In genomic region chr9:44250445-44250844, GRCm38 (mm10) we compare ENCODE assay signal across 15 mouse cellular contexts. TPM values are rescaled to one million over a fixed set of nuclear protein-coding genes. Genes with fewer than 3 reads are reported as not detected.
A peak's percentile ranks its signal among the peaks of the same experiment; 100 is the strongest.
DNase-seq lines count a peak whose midpoint lies in the region; ATAC-seq and TF ChIP-seq lines count a peak whose summit lies in the region.
"Had no signal": no experiment of that assay in that cellular context is flagged by ENCODE, and none has a peak within 500 bp of the region (broad histone marks: within the 10 kb centered on the region; RNA-seq: fewer than 3 reads in every experiment).

No protein-coding gene starts in this region.

- no peaks in the 10 kb centered on the region for H3K36me3 ChIP-seq in kidney, embryonic 14.5 days (ENCODE audit: control insufficient read depth, insufficient read depth, low read length)
- no peaks in the 10 kb centered on the region for H3K36me3 ChIP-seq in midbrain, embryonic 16.5 days (ENCODE audit: control insufficient read depth, insufficient read depth, low read length)
- H3K36me3 ChIP-seq in midbrain, embryonic 10.5 days = no peaks in the 10 kb centered on the region
- H3K36me3 ChIP-seq in hindbrain, postnatal 0 days (ENCODE audit: insufficient read depth, low read length) = no peaks in the 10 kb centered on the region
- H3K36me3 ChIP-seq: liver, embryonic 13.5 days; midbrain, embryonic 12.5 days; neural tube, embryonic 13.5 days had no signal

- no peak for DNase-seq in kidney, adult 8-10 months
- DNase-seq in midbrain, embryonic 10.5 days (ENCODE audit: low spot score) = no peak
- DNase-seq in hindbrain, postnatal 0 days (ENCODE audit: low spot score) = peak; percentile 47
- no peak for DNase-seq in cerebellum, postnatal 36 days
- DNase-seq: cerebellum, adult 11-12 months; heart, postnatal 14 days; liver, embryonic 13.5 days; right cerebral cortex, adult 18-20 months had no signal

- H3K9ac ChIP-seq in kidney, embryonic 14.5 days (ENCODE audit: low read depth, low read length) = no peak overlapping the region
- H3K9ac ChIP-seq in midbrain, embryonic 16.5 days (ENCODE audit: low read depth, low read length) = no peak overlapping the region
- H3K9ac ChIP-seq in hindbrain, postnatal 0 days (replicated peaks; ENCODE audit: low read length) = no peak overlapping the region
- H3K9ac ChIP-seq: liver, embryonic 13.5 days; midbrain, embryonic 12.5 days; neural tube, embryonic 13.5 days had no signal

- H3K27me3 ChIP-seq in kidney, embryonic 14.5 days (ENCODE audit: control insufficient read depth, insufficient read depth, low read length) = no peaks in the 10 kb centered on the region; the same call in 1 of the 2 replicates
- no peaks in the 10 kb centered on the region; the same call in 1 of the 2 replicates for H3K27me3 ChIP-seq in midbrain, embryonic 16.5 days (ENCODE audit: control insufficient read depth, insufficient read depth, low read depth, low read length)
- H3K27me3 ChIP-seq in midbrain, embryonic 10.5 days (ENCODE audit: low read depth, poor library complexity, severe bottlenecking) = peaks cover 27% of the 10 kb centered on the region
- H3K27me3 ChIP-seq in hindbrain, postnatal 0 days (ENCODE audit: insufficient read depth, low read length) = 0 out of 2 replicates have a peak, but pooled peaks cover 3% of the 10 kb centered on the region
- H3K27me3 ChIP-seq: neural tube, embryonic 13.5 days had no signal

- WGBS in kidney, embryonic 14.5 days = 46% methylated on average over 4 of the region's 4 CpGs
- WGBS in midbrain, embryonic 16.5 days = 44% methylated on average over 4 of the region's 4 CpGs
- 61% methylated on average over 4 of the region's 4 CpGs for WGBS in midbrain, embryonic 10.5 days
- 23% methylated on average over 4 of the region's 4 CpGs for WGBS in hindbrain, postnatal 0 days

- H3K9me3 ChIP-seq in kidney, embryonic 14.5 days (ENCODE audit: control insufficient read depth, low read length) = no peaks in the 10 kb centered on the region
- H3K9me3 ChIP-seq in midbrain, embryonic 16.5 days (replicated peaks; ENCODE audit: control insufficient read depth, low read length, poor library complexity, severe bottlenecking) = no peaks in the 10 kb centered on the region
- no peaks in the 10 kb centered on the region for H3K9me3 ChIP-seq in midbrain, embryonic 10.5 days (replicated peaks)
- no peaks in the 10 kb centered on the region for H3K9me3 ChIP-seq in hindbrain, postnatal 0 days (ENCODE audit: low read length)
- H3K9me3 ChIP-seq: liver, embryonic 13.5 days; midbrain, embryonic 12.5 days; neural tube, embryonic 13.5 days had no signal

- no peak for TF ChIP-seq CTCF in hindbrain, postnatal 0 days (IDR thresholded peaks at IDR 0.05; ENCODE audit: low read depth)

- H3K4me1 ChIP-seq in kidney, embryonic 14.5 days (ENCODE audit: control insufficient read depth, insufficient read depth, low read length) = peaks cover 19% of the 10 kb centered on the region
- H3K4me1 ChIP-seq in midbrain, embryonic 16.5 days (ENCODE audit: control insufficient read depth, insufficient read depth, low read length) = peaks cover 24% of the 10 kb centered on the region
- peaks cover 50% of the 10 kb centered on the region for H3K4me1 ChIP-seq in midbrain, embryonic 10.5 days
- peaks cover 12% of the 10 kb centered on the region for H3K4me1 ChIP-seq in hindbrain, postnatal 0 days (ENCODE audit: insufficient read depth, low read length)

- no peak overlapping the region for H3K27ac ChIP-seq in kidney, embryonic 14.5 days (ENCODE audit: low read depth, low read length)
- no peak overlapping the region for H3K27ac ChIP-seq in midbrain, embryonic 16.5 days (ENCODE audit: low read length)
- no peak overlapping the region for H3K27ac ChIP-seq in midbrain, embryonic 10.5 days (replicated peaks)
- no peak overlapping the region for H3K27ac ChIP-seq in hindbrain, postnatal 0 days
- H3K27ac ChIP-seq: liver, embryonic 13.5 days; midbrain, embryonic 12.5 days; neural tube, embryonic 13.5 days had no signal

- H3K4me2 ChIP-seq in kidney, embryonic 14.5 days (replicated peaks; ENCODE audit: low read depth, low read length) = no peak overlapping the region
- H3K4me2 ChIP-seq in midbrain, embryonic 16.5 days (ENCODE audit: low read length) = no peak overlapping the region
- H3K4me2 ChIP-seq in hindbrain, postnatal 0 days (ENCODE audit: low read depth, low read length) = no peak overlapping the region
- H3K4me2 ChIP-seq: midbrain, embryonic 12.5 days had no signal

- ATAC-seq in kidney, embryonic 14.5 days (ENCODE audit: low FRiP score, low TSS enrichment) = 0 out of 2 replicates have a peak, but pooled peaks have one; percentile 21
- 0 out of 2 replicates have a peak, but pooled peaks have one; percentile 4 for ATAC-seq in midbrain, embryonic 16.5 days
- ATAC-seq in hindbrain, postnatal 0 days = peak; percentile 34; the same call in 1 of the 2 replicates
- ATAC-seq in megakaryocyte-erythroid progenitor cell, adult 5-6 weeks (replicated peaks; ENCODE audit: low FRiP score, low TSS enrichment, poor library complexity, severe bottlenecking) = peak; percentile 45
- no peak for ATAC-seq in erythroid progenitor cell, adult 5-6 weeks (replicated peaks; ENCODE audit: low FRiP score, poor library complexity, severe bottlenecking)

- no peak overlapping the region for H3K4me3 ChIP-seq in kidney, embryonic 14.5 days (ENCODE audit: low read length)
- H3K4me3 ChIP-seq in midbrain, embryonic 16.5 days (ENCODE audit: low read depth, low read length) = no peak overlapping the region
- no peak overlapping the region for H3K4me3 ChIP-seq in midbrain, embryonic 10.5 days
- H3K4me3 ChIP-seq in hindbrain, postnatal 0 days (ENCODE audit: low read length) = no peak overlapping the region
- H3K4me3 ChIP-seq: liver, embryonic 13.5 days; midbrain, embryonic 12.5 days; neural tube, embryonic 13.5 days had no signal

RNA-seq across cellular contexts. Expression of gene Pdzd3, which starts 0.8 kb away (rescaled TPM):
- polyA plus RNA-seq in kidney, embryonic 14.5 days (2014; fragmentation: Nextera tagmentation; extraction: Ambion mirVana) = 1.9 and 4.2 TPM in 2 replicates
- polyA plus RNA-seq in midbrain, embryonic 16.5 days (2015; fragmentation: Nextera tagmentation; extraction: Ambion mirVana) = 0.72 and 0.82 TPM in 2 replicates
- polyA plus RNA-seq in midbrain, embryonic 10.5 days (2016; fragmentation: Nextera tagmentation; extraction: Ambion mirVana) = 0.06 TPM in 1 of 2 replicates, not detected in the other
- 0.31 TPM in 1 of 2 replicates, not detected in the other for total RNA-seq in hindbrain, postnatal 0 days (2014; rRNA removed)
- 0.13 and 0.34 TPM in 2 replicates for polyA plus RNA-seq in hindbrain, postnatal 0 days (2015; fragmentation: Nextera tagmentation; extraction: Ambion mirVana)
- not detected in 2 replicates for total RNA-seq in megakaryocyte-erythroid progenitor cell, adult 5-6 weeks (2014; fragmentation: Nextera tagmentation)
- not detected in 2 replicates for total RNA-seq in megakaryocyte-erythroid progenitor cell, adult 5-6 weeks (2017)
- total RNA-seq in erythroid progenitor cell, adult 5-6 weeks (2015; ENCODE audit: low replicate concordance) = not detected in 2 replicates
- not detected in 2 replicates for total RNA-seq in erythroid progenitor cell, adult 5-6 weeks (2017; ENCODE audit: low replicate concordance)

RNA-seq across cellular contexts. Expression of gene Ccdc153, which starts 10.0 kb away (rescaled TPM):
- not detected in 2 replicates for polyA plus RNA-seq in kidney, embryonic 14.5 days (2014; fragmentation: Nextera tagmentation; extraction: Ambion mirVana)
- polyA plus RNA-seq in midbrain, embryonic 16.5 days (2015; fragmentation: Nextera tagmentation; extraction: Ambion mirVana) = 1.5 TPM in 1 of 2 replicates, not detected in the other
- not detected in 2 replicates for polyA plus RNA-seq in midbrain, embryonic 10.5 days (2016; fragmentation: Nextera tagmentation; extraction: Ambion mirVana)
- total RNA-seq in hindbrain, postnatal 0 days (2014; rRNA removed) = 1.0 TPM in 1 of 2 replicates, not detected in the other
- 2.2 and 2.6 TPM in 2 replicates for polyA plus RNA-seq in hindbrain, postnatal 0 days (2015; fragmentation: Nextera tagmentation; extraction: Ambion mirVana)
- total RNA-seq in megakaryocyte-erythroid progenitor cell, adult 5-6 weeks (2014; fragmentation: Nextera tagmentation) = not detected in 2 replicates
- total RNA-seq in megakaryocyte-erythroid progenitor cell, adult 5-6 weeks (2017) = not detected in 2 replicates
- not detected in 2 replicates for total RNA-seq in erythroid progenitor cell, adult 5-6 weeks (2015; ENCODE audit: low replicate concordance)
- total RNA-seq in erythroid progenitor cell, adult 5-6 weeks (2017; ENCODE audit: low replicate concordance) = not detected in 2 replicates
- polyA plus RNA-seq: large intestine, adult 2 months; liver, embryonic 13.5 days; midbrain, embryonic 12.5 days; neural tube, embryonic 13.5 days had no signal

RNA-seq across cellular contexts. Expression of gene Cbl, which starts 16.6 kb away (rescaled TPM):
- polyA plus RNA-seq in kidney, embryonic 14.5 days (2014; fragmentation: Nextera tagmentation; extraction: Ambion mirVana) = 14.8 and 27.9 TPM in 2 replicates
- polyA plus RNA-seq in midbrain, embryonic 16.5 days (2015; fragmentation: Nextera tagmentation; extraction: Ambion mirVana) = 21.7 and 26.5 TPM in 2 replicates
- polyA plus RNA-seq in midbrain, embryonic 10.5 days (2016; fragmentation: Nextera tagmentation; extraction: Ambion mirVana) = 21.7 and 25.5 TPM in 2 replicates
- 24.2 and 30.5 TPM in 2 replicates for total RNA-seq in hindbrain, postnatal 0 days (2014; rRNA removed)
- 13.2 and 14.3 TPM in 2 replicates for polyA plus RNA-seq in hindbrain, postnatal 0 days (2015; fragmentation: Nextera tagmentation; extraction: Ambion mirVana)
- total RNA-seq in megakaryocyte-erythroid progenitor cell, adult 5-6 weeks (2014; fragmentation: Nextera tagmentation) = 36.5 and 38.8 TPM in 2 replicates
- total RNA-seq in megakaryocyte-erythroid progenitor cell, adult 5-6 weeks (2017) = 8.4 and 39.5 TPM in 2 replicates
- 43.2 TPM in 2 replicates for total RNA-seq in erythroid progenitor cell, adult 5-6 weeks (2015; ENCODE audit: low replicate concordance)
- 16.2 and 21.3 TPM in 2 replicates for total RNA-seq in erythroid progenitor cell, adult 5-6 weeks (2017; ENCODE audit: low replicate concordance)

RNA-seq across cellular contexts. Expression of gene Nlrx1, which starts 18.0 kb away (rescaled TPM):
- 3.2 and 5.6 TPM in 2 replicates for polyA plus RNA-seq in kidney, embryonic 14.5 days (2014; fragmentation: Nextera tagmentation; extraction: Ambion mirVana)
- 5.1 and 6.1 TPM in 2 replicates for polyA plus RNA-seq in midbrain, embryonic 16.5 days (2015; fragmentation: Nextera tagmentation; extraction: Ambion mirVana)
- 2.6 and 2.9 TPM in 2 replicates for polyA plus RNA-seq in midbrain, embryonic 10.5 days (2016; fragmentation: Nextera tagmentation; extraction: Ambion mirVana)
- 5.7 and 12.7 TPM in 2 replicates for total RNA-seq in hindbrain, postnatal 0 days (2014; rRNA removed)
- polyA plus RNA-seq in hindbrain, postnatal 0 days (2015; fragmentation: Nextera tagmentation; extraction: Ambion mirVana) = 5.1 and 6.9 TPM in 2 replicates
- total RNA-seq in megakaryocyte-erythroid progenitor cell, adult 5-6 weeks (2014; fragmentation: Nextera tagmentation) = 1.3 and 1.8 TPM in 2 replicates
- 0.80 and 3.1 TPM in 2 replicates for total RNA-seq in megakaryocyte-erythroid progenitor cell, adult 5-6 weeks (2017)
- 0.84 and 2.5 TPM in 2 replicates for total RNA-seq in erythroid progenitor cell, adult 5-6 weeks (2015; ENCODE audit: low replicate concordance)
- total RNA-seq in erythroid progenitor cell, adult 5-6 weeks (2017; ENCODE audit: low replicate concordance) = 1.2 and 2.6 TPM in 2 replicates

RNA-seq across cellular contexts. Expression of gene Abcg4, which starts 38.0 kb away (rescaled TPM):
- polyA plus RNA-seq in kidney, embryonic 14.5 days (2014; fragmentation: Nextera tagmentation; extraction: Ambion mirVana) = 1.5 and 2.7 TPM in 2 replicates
- polyA plus RNA-seq in midbrain, embryonic 16.5 days (2015; fragmentation: Nextera tagmentation; extraction: Ambion mirVana) = 29.7 and 33.9 TPM in 2 replicates
- 6.4 and 8.6 TPM in 2 replicates for polyA plus RNA-seq in midbrain, embryonic 10.5 days (2016; fragmentation: Nextera tagmentation; extraction: Ambion mirVana)
- total RNA-seq in hindbrain, postnatal 0 days (2014; rRNA removed) = 59.1 and 69.6 TPM in 2 replicates
- 21.0 and 24.1 TPM in 2 replicates for polyA plus RNA-seq in hindbrain, postnatal 0 days (2015; fragmentation: Nextera tagmentation; extraction: Ambion mirVana)
- 82.3 and 111 TPM in 2 replicates for total RNA-seq in megakaryocyte-erythroid progenitor cell, adult 5-6 weeks (2014; fragmentation: Nextera tagmentation)
- 13.4 TPM in 2 replicates for total RNA-seq in megakaryocyte-erythroid progenitor cell, adult 5-6 weeks (2017)
- 314 and 326 TPM in 2 replicates for total RNA-seq in erythroid progenitor cell, adult 5-6 weeks (2015; ENCODE audit: low replicate concordance)
- total RNA-seq in erythroid progenitor cell, adult 5-6 weeks (2017; ENCODE audit: low replicate concordance) = 111 and 113 TPM in 2 replicates
